Mouse (Mus musculus) neural tube, embryonic 14.5 days (tissue): Measurements from ENCODE around the gene Ppfia1. TPM values are rescaled to one million over a fixed set of nuclear protein-coding genes. Genes with fewer than 3 reads are reported as not detected.
A peak's percentile ranks its signal among the peaks of the same experiment; 100 is the strongest.

ENCODE experiments used
- ATAC-seq: fragments of 200-750 bp; cut with Nextera tagmentation; 2 replicates; pipeline ENCODE4 v1.8.0; 2017; ENCODE audit warnings: low read depth, mild to moderate bottlenecking, moderate TSS enrichment, moderate library complexity
- H3K27ac ChIP-seq: fragments of 300-500 bp; sonication (generic); 2 replicates; pipeline ENCODE4 v1.5.1; 2014; ENCODE audit warnings: low read depth, mild to moderate bottlenecking, control low read depth, low read length, moderate library complexity, mixed read lengths
- H3K27me3 ChIP-seq: fragments of 300-500 bp; sonication (generic); 2 replicates; pipeline ENCODE4 v1.6.1; 2014; ENCODE audit warnings: low read length; ENCODE audit not compliant: control insufficient read depth, insufficient read depth
- H3K36me3 ChIP-seq: fragments of 300-500 bp; sonication (generic); 2 replicates; pipeline ENCODE4 v1.6.1; 2014; ENCODE audit warnings: low read length, mixed read lengths; ENCODE audit not compliant: control insufficient read depth, insufficient read depth
- H3K4me1 ChIP-seq: fragments of 300-500 bp; sonication (generic); 2 replicates; pipeline ENCODE4 v1.6.1; 2014; ENCODE audit warnings: low read length; ENCODE audit not compliant: control insufficient read depth, insufficient read depth
- H3K4me2 ChIP-seq: fragments of 300-500 bp; sonication (generic); 2 replicates; pipeline ENCODE4 v1.6.1; 2014; ENCODE audit warnings: mild to moderate bottlenecking, low read depth, low read length, control low read depth
- H3K4me3 ChIP-seq: fragments of 300-500 bp; sonication (generic); 2 replicates; pipeline ENCODE4 v1.5.1; 2014; ENCODE audit warnings: low read depth, low read length, control low read depth, mixed read lengths
- H3K9ac ChIP-seq: fragments of 300-500 bp; sonication (generic); replicated peaks from 2 replicates; pipeline ENCODE4 v1.6.1; 2014; ENCODE audit warnings: low read depth, mild to moderate bottlenecking, control low read depth, low read length, mixed read lengths
- H3K9me3 ChIP-seq: fragments of 300-500 bp; sonication (generic); 2 replicates; pipeline ENCODE4 v1.6.1; 2016; ENCODE audit warnings: low read length; ENCODE audit not compliant: control insufficient read depth
- WGBS: fragments of 180-500 bp; shearing (Covaris S2); extraction: QIAGEN DNeasy Blood & Tissue Kit; methylation state at CpG from one replicate; pipeline ENCODE4 v1.1.7; 2014; 5-methylcytosine and 5-hydroxymethylcytosine counted together
- polyA plus RNA-seq: library from polyadenylated mRNA; unstranded; fragments of >200 nt; fragmentation: Nextera tagmentation; extraction: Ambion mirVana; gene quantifications from 2 replicates; pipeline ENCODE4 v1.2.1, GENCODE M21; 2014

The Ppfia1 gene
- polyA plus RNA-seq, 1 experiment from 2014 or later, result 30.9 TPM

- H3K36me3 ChIP-seq, result peaks cover 53% of the 10 kb centered on the region
- H3K4me1 ChIP-seq, result no peaks in the 10 kb centered on the region
Observed at GRCm38 (mm10) chr7:144480314-144480713, 73.2 kb downstream of the Ppfia1 start.

GRCm38 (mm10) chr7:144479569-144479968 is 74.0 kb downstream of the Ppfia1 start:
- 100% methylated on average over 1 of the region's 1 CpGs for WGBS
- Histone ChIP-seq H3K27me3 (no peaks in the 10 kb centered on the region), H3K4me1 (no peaks in the 10 kb centered on the region), H3K9ac (no peak overlapping the region), H3K4me2 (no peak overlapping the region), H3K27ac (no peak overlapping the region), H3K9me3 (no peaks in the 10 kb centered on the region), H3K4me3 (no peak overlapping the region), H3K36me3 (peaks cover 49% of the 10 kb centered on the region)
- no peak for ATAC-seq

More at GRCm38 (mm10) chr7:144480314-144480713, 73.2 kb downstream of the Ppfia1 start:
- H3K4me2 ChIP-seq, result no peak overlapping the region
- no peaks in the 10 kb centered on the region for H3K9me3 ChIP-seq
- ATAC-seq, result no peak
- no peak overlapping the region for H3K4me3 ChIP-seq
- H3K9ac ChIP-seq, result no peak overlapping the region
- H3K27ac ChIP-seq, result no peak overlapping the region
- H3K27me3 ChIP-seq, result no peaks in the 10 kb centered on the region

- Histone ChIP-seq H3K36me3 (peaks cover 19% of the 10 kb centered on the region), H3K4me3 (no peak overlapping the region), H3K27ac (no peak overlapping the region), H3K27me3 (no peaks in the 10 kb centered on the region), H3K4me2 (no peak overlapping the region), H3K9me3 (no peaks in the 10 kb centered on the region), H3K9ac (no peak overlapping the region), H3K4me1 (no peaks in the 10 kb centered on the region)
- 93% methylated on average over 3 of the region's 3 CpGs for WGBS
- ATAC-seq, result no peak
Observed at GRCm38 (mm10) chr7:144475741-144476140, 77.8 kb downstream of the Ppfia1 start.

GRCm38 (mm10) chr7:144473486-144473885 is 80.0 kb downstream of the Ppfia1 start:
- Histone ChIP-seq H3K36me3 (0 out of 2 replicates have a peak, but pooled peaks cover 4% of the 10 kb centered on the region), H3K4me2 (no peak overlapping the region), H3K9ac (no peak overlapping the region), H3K27ac (no peak overlapping the region), H3K4me3 (no peak overlapping the region), H3K27me3 (no peaks in the 10 kb centered on the region), H3K4me1 (peaks cover 12% of the 10 kb centered on the region), H3K9me3 (no peaks in the 10 kb centered on the region)
- 83% methylated on average over 4 of the region's 4 CpGs for WGBS
- no peak for ATAC-seq

- Histone ChIP-seq H3K4me1 (peaks cover 12% of the 10 kb centered on the region), H3K36me3 (no peaks in the 10 kb centered on the region), H3K4me3 (peak overlapping the region; percentile 80), H3K4me2 (peak overlapping the region; percentile 93), H3K9ac (peak overlapping the region; percentile 91; the same call in 1 of the 2 replicates), H3K27ac (peak overlapping the region; percentile 77), H3K27me3 (no peaks in the 10 kb centered on the region), H3K9me3 (no peaks in the 10 kb centered on the region)
- 89% methylated on average over 2 of the region's 2 CpGs for WGBS
- 0 out of 2 replicates have a peak, but pooled peaks have one; percentile 14 for ATAC-seq
Observed at GRCm38 (mm10) chr7:144471103-144471502, 82.4 kb downstream of the Ppfia1 start.

GRCm38 (mm10) chr7:144470545-144471059 is 82.9 kb downstream of the Ppfia1 start, which contains the start of gene Cttn:
TSS of gene Cttn (minus strand) at chr7:144471009.
- H3K27me3 ChIP-seq, result no peaks in the 10 kb centered on the region
- peak within 1 kb of the TSS; percentile 77 for H3K27ac ChIP-seq
- peak; percentile 96 for ATAC-seq
- peak within 1 kb of the TSS; percentile 80 for H3K4me3 ChIP-seq
- H3K9me3 ChIP-seq, result no peaks in the 10 kb centered on the region
- no peaks in the 10 kb centered on the region for H3K36me3 ChIP-seq
- H3K4me2 ChIP-seq, result peak within 1 kb of the TSS; percentile 93
- peak within 1 kb of the TSS; percentile 91 for H3K9ac ChIP-seq
- WGBS, result under 1% methylated on average over 30 of the region's 30 CpGs
- H3K4me1 ChIP-seq, result peaks cover 12% of the 10 kb centered on the region

- peaks cover 12% of the 10 kb centered on the region for H3K4me1 ChIP-seq
- H3K4me2 ChIP-seq, result peak overlapping the region; percentile 93
- H3K36me3 ChIP-seq, result 0 out of 2 replicates have a peak, but pooled peaks cover 3% of the 10 kb centered on the region
- peak overlapping the region; percentile 77; the same call in 1 of the 2 replicates for H3K27ac ChIP-seq
- no peaks in the 10 kb centered on the region for H3K27me3 ChIP-seq
- peak overlapping the region; percentile 91 for H3K9ac ChIP-seq
- ATAC-seq, result peak; percentile 10
- H3K9me3 ChIP-seq, result no peaks in the 10 kb centered on the region
- WGBS, result 2% methylated on average over 31 of the region's 31 CpGs
- H3K4me3 ChIP-seq, result peak overlapping the region; percentile 80
Observed at GRCm38 (mm10) chr7:144469908-144470544, 83.5 kb downstream of the Ppfia1 start.

GRCm38 (mm10) chr7:144469181-144469641 is 84.3 kb downstream of the Ppfia1 start:
- ATAC-seq, result no peak
- H3K27ac ChIP-seq, result no peak overlapping the region
- WGBS, result 32% methylated on average over 4 of the region's 4 CpGs

GRCm38 (mm10) chr7:144468741-144469140 is 84.8 kb downstream of the Ppfia1 start:
- no peak overlapping the region; the same call in 1 of the 2 replicates for H3K4me2 ChIP-seq
- H3K9ac ChIP-seq, result no peak overlapping the region
- no peaks in the 10 kb centered on the region for H3K27me3 ChIP-seq
- ATAC-seq, result no peak
- H3K36me3 ChIP-seq, result peaks cover 10% of the 10 kb centered on the region; the same call in 1 of the 2 replicates
- 92% methylated on average over 5 of the region's 5 CpGs for WGBS
- H3K9me3 ChIP-seq, result no peaks in the 10 kb centered on the region
- H3K4me3 ChIP-seq, result no peak overlapping the region
- no peak overlapping the region for H3K27ac ChIP-seq
- H3K4me1 ChIP-seq, result peaks cover 12% of the 10 kb centered on the region

More at GRCm38 (mm10) chr7:144469181-144469641, 84.3 kb downstream of the Ppfia1 start:
- Histone ChIP-seq H3K4me2 (peak overlapping the region; percentile 93), H3K36me3 (0 out of 2 replicates have a peak, but pooled peaks cover 9% of the 10 kb centered on the region), H3K9me3 (no peaks in the 10 kb centered on the region), H3K4me1 (peaks cover 12% of the 10 kb centered on the region), H3K27me3 (no peaks in the 10 kb centered on the region), H3K4me3 (peak overlapping the region; percentile 80; the same call in 1 of the 2 replicates), H3K9ac (peak overlapping the region; percentile 91)
